Mouse (Mus musculus): ENCODE results near the gene Timm9.

Gene Timm9

DNA sequence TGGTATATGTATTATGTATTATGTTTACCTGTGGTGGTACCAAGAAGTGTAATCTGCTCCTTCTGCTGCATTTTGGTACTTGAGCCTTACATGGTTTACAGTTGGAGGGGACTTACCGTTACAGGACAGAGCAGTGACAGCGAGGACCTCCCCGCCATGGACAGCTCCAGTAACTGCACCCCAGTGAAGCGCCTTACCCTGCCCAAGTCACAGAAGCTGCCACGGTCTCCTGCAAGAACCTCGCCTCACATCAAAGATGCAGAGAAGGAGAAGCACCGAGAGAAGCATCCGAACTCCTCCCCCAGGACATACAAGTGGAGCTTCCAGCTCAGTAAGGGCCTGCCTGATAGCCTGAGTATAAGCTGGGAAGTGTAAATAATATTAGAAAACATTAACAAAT is 50.2 kb downstream of the Timm9 start:
- DNase-seq: no peak

Data from embryo, embryonic 11 days (tissue).